Mouse (Mus musculus): ENCODE data around the gene Gm10153. TPM values are rescaled to one million over a fixed set of nuclear protein-coding genes. Genes with fewer than 3 reads are reported as not detected.
"Not testable (repeated sequence)": the region's sequence is repeated elsewhere in the genome, so short reads cannot be mapped to it uniquely, and the experiment has no call there.

Gm10153 gene
- total RNA-seq, 2 experiments from 2014 or later: not detected

DNA sequence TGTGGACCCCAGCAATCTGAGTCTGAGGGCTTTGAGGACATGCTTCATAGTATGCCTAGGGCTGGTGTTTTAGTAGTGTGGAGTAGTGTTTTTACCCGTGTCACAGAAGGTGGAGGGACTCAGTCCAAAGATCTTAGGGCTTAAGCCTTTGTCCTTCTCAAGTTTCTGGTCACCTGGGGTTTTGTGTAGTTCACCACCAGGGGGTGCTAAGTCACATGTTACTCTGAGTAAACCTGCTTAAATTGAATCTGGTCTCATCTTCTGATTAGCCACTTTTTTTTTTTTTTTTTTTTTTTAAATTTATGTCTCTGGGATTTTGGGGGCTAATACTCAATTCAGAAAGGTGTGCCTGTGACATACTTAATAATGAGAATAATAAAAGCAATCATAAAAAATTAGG, 44.2 kb downstream of the Gm10153 start:
- peak; percentile 14 for DNase-seq
- intact Hi-C loops (cut with DNase I; ENCODE audit: low total_unique reads): loop anchor here (5.0 kb wide), 1 partner anchor 101 kb away; no protein-coding TSS in a partner anchor

DNA sequence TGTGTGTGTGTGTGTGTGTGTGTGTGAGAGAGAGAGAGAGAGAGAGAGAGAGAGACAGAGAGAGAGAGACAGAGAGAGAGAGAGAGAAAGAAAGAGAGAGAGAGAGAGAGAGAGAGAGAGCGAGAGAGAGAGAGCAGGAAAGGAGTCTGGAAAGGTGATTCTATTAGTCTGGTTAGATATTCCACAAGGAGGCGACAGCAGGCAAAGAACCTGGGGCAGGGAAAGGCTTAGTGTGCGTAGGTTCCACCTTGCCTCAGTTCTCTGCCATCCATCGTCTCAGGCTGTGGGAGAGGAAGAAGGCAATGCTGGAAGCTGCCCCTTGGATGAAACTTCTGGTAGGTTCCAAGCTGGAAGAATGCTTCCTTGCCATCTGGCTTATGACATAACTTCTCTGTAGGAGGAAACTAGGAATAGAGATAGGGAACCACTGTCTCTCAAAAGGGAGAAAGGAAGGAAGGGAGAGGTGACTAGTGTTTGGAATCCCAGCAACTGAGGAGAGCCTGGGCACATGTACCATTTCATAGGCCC, 44.7 kb downstream of the Gm10153 start:
- intact Hi-C loops (cut with DNase I; ENCODE audit: low total_unique reads): loop anchor here (5.0 kb wide), 1 partner anchor 102 kb away; no protein-coding TSS in a partner anchor
- DNase-seq: no peak

DNA sequence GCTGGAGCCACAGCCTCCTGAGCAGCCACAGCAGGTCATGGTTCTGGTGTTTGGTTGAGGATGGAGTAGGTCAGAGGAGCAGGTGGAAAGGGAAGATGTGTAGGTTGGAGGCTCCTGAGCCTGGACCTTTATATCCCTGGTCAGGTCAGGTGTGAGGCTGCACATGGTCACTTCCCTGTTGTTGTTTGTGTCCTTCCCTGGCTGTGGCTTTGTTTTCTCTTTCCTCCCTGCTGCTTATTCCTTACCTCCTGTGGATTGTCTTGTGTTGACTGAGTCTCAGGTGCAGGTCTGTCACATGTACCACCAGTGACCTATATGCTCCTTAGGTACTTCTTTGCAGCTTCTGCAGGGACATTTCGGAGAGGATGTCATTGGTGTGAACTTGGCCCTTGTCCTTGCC, 45.7 kb downstream of the Gm10153 start, which contains the start of gene Gm45337:
Gene Gm45337 (minus strand): TSS at position 101 of the 400 bp plus-strand sequence.
- DNase-seq: no peak
- intact Hi-C loops (cut with DNase I; ENCODE audit: low total_unique reads): no loop called here

DNA sequence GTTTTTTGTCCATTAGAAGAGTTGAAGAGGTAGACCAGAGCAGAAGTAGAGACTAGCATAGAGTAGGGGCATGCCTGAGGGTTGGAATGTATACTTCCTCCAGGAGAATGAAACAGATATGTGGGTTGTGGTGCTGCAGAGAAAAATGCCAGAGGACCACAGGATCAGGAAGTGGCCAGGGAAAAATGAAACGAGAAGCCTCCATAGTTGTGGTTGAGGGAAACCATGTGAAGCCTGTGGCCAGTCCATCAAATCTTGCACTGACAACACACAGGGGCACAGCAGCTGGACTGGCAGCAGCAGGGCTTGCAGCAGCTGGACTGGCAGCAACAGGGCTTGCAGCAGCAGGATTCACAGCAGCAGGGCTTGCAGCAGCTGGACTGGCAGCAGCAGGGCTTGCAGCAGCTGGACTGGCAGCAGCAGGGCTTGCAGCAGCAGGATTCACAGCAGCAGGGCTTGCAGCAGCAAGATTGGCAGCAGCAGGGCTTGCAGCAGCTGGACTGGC, 46.6 kb downstream of the Gm10153 start:
- DNase-seq; intact Hi-C loops (cut with DNase I; ENCODE audit: low total_unique reads): not testable (repeated sequence)

DNA sequence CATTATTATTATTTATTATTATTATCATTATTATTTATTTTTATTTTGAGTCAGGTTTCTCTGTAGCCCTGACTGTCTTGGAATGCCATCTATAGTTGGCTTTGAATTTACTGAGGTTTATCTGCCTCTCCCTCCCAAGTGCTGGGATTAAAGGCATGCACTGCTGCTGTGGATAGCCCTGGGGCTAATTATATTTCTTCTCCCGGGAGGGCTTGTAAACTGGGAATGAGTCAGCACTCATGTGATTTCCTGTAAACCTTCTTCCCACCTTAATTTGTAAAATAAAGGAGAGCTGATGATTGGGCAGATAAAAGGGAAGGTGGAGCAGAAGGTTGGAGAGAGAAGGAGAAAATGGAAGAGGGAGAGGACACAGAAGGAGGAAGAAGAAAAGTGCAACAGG, 49.5 kb downstream of the Gm10153 start:
- DNase-seq: no peak
- intact Hi-C loops (cut with DNase I; ENCODE audit: low total_unique reads): no loop called here

Other genes with a start within 250 kb of the Gm10153 start
- gene Brsk2, start 240.6 kb downstream of the Gm10153 start, total RNA-seq (2021): under 1 TPM; 0.35 to 0.58 TPM
- gene Mob2, start 129.3 kb downstream of the Gm10153 start, total RNA-seq (2021): 10 to 100 TPM; 26.6 to 32.0 TPM
- 10 to 100 TPM; 16.5 to 24.6 TPM for gene Dusp8, start 94.5 kb downstream of the Gm10153 start, total RNA-seq (2021)
- gene Gm45618, start 69.7 kb downstream of the Gm10153 start, total RNA-seq (2021): not detected
- not detected for gene Gm39115, start 54.4 kb downstream of the Gm10153 start, total RNA-seq (2021)
- gene Gm45337, start 45.8 kb downstream of the Gm10153 start, total RNA-seq (2021): not detected
- not detected for gene Gm29735, start 33.3 kb downstream of the Gm10153 start, total RNA-seq (2021)
- gene Gm4553, start 24.6 kb downstream of the Gm10153 start, total RNA-seq (2021): not detected
- gene Krtap5-2, start 14.4 kb downstream of the Gm10153 start, total RNA-seq (2021): not detected
- gene Krtap5-3, start 11.0 kb upstream of the Gm10153 start, total RNA-seq (2021): not detected
- not detected for gene Gm7579, start 21.5 kb upstream of the Gm10153 start, total RNA-seq (2021)
- not detected for gene Krtap5-5, start 39.6 kb upstream of the Gm10153 start, total RNA-seq (2021)
- gene Gm40460, start 50.7 kb upstream of the Gm10153 start, total RNA-seq (2021): not detected
- gene Gm2431, start 68.0 kb upstream of the Gm10153 start, total RNA-seq (2021): not detected
- gene Gm4559, start 84.0 kb upstream of the Gm10153 start, total RNA-seq (2021): not detected
- not detected for gene Krtap5-1, start 106.7 kb upstream of the Gm10153 start, total RNA-seq (2021)
- gene Krtap5-4, start 113.2 kb upstream of the Gm10153 start, total RNA-seq (2021): not detected
- 1 to 10 TPM; 6.7 to 8.4 TPM for gene Ifitm10, start 183.4 kb upstream of the Gm10153 start, total RNA-seq (2021)
- gene Gm49369, start 192.3 kb upstream of the Gm10153 start, total RNA-seq (2021): 1 to 10 TPM; 1.0 to 4.1 TPM
- 100 to 1,000 TPM; 268 to 284 TPM for gene Ctsd, start 197.6 kb upstream of the Gm10153 start, total RNA-seq (2021)
- not detected for gene Syt8, start 244.5 kb upstream of the Gm10153 start, total RNA-seq (2021)

Measured in gastrocnemius, postnatal 14 days (tissue).